ENCODE assay signal across 8 mouse cellular contexts in genomic region chr5:142387716-142388115, GRCm38 (mm10). TPM values are rescaled to one million over a fixed set of nuclear protein-coding genes. Genes with fewer than 3 reads are reported as not detected.
DNase-seq lines count a peak whose midpoint lies in the region; ATAC-seq and TF ChIP-seq lines count a peak whose summit lies in the region.

No protein-coding gene starts in this region.

- no peaks in the 10 kb centered on the region for H3K36me3 ChIP-seq in forebrain, postnatal 0 days (ENCODE audit: insufficient read depth)
- no peaks in the 10 kb centered on the region for H3K36me3 ChIP-seq in neural tube, embryonic 13.5 days

- no peak for DNase-seq in layer of hippocampus, adult 2 months (ENCODE audit: low spot score in 2 of 2)
- DNase-seq in layer of hippocampus, postnatal 14 days (ENCODE audit: low spot score in 2 of 2) = no peak
- peak; percentile 62 for DNase-seq in NIH3T3 (ENCODE audit: low read depth)
- DNase-seq in forebrain, postnatal 0 days = no peak
- DNase-seq in frontal cortex, postnatal 36 days (ENCODE audit: low spot score in 2 of 2) = no peak
- no peak for DNase-seq in adrenal gland, adult (ENCODE audit: inconsistent age in 2 of 2, low spot score in 1 of 2)
- no peak for DNase-seq in layer of hippocampus, adult 11-12 months (ENCODE audit: low spot score)

- 0 out of 2 replicates have a peak, but pooled peaks cover 8% of the 10 kb centered on the region for H3K4me1 ChIP-seq in forebrain, postnatal 0 days (ENCODE audit: insufficient read depth)
- peaks cover 46% of the 10 kb centered on the region for H3K4me1 ChIP-seq in neural tube, embryonic 13.5 days (replicated peaks)

- H3K9me3 ChIP-seq in forebrain, postnatal 0 days (ENCODE audit: low read length) = no peaks in the 10 kb centered on the region
- no peaks in the 10 kb centered on the region; the same call in 1 of the 2 replicates for H3K9me3 ChIP-seq in neural tube, embryonic 13.5 days

- 0 out of 2 replicates have a peak, but pooled peaks cover 4% of the 10 kb centered on the region for H3K27me3 ChIP-seq in forebrain, postnatal 0 days (ENCODE audit: insufficient read depth, low read length)
- H3K27me3 ChIP-seq in neural tube, embryonic 13.5 days = no peaks in the 10 kb centered on the region

- ATAC-seq in forebrain, postnatal 0 days = no peak
- ATAC-seq in neural tube, embryonic 13.5 days (ENCODE audit: low read depth) = no peak

- no peak overlapping the region for H3K4me3 ChIP-seq in layer of hippocampus, adult 2 months
- no peak overlapping the region for H3K4me3 ChIP-seq in forebrain, postnatal 0 days (ENCODE audit: low read depth, low read length)
- H3K4me3 ChIP-seq in neural tube, embryonic 13.5 days = no peak overlapping the region

- H3K4me2 ChIP-seq in forebrain, postnatal 0 days (ENCODE audit: low read depth) = no peak overlapping the region
- H3K4me2 ChIP-seq in neural tube, embryonic 13.5 days = no peak overlapping the region

- 0 out of 2 replicates have a peak overlapping the region, but pooled peaks have one; percentile 52 for H3K27ac ChIP-seq in layer of hippocampus, adult 2 months
- no peak overlapping the region for H3K27ac ChIP-seq in forebrain, postnatal 0 days (ENCODE audit: low read depth, low read length)
- H3K27ac ChIP-seq in neural tube, embryonic 13.5 days (replicated peaks) = peak overlapping the region; percentile 83

- H3K9ac ChIP-seq in forebrain, postnatal 0 days = no peak overlapping the region
- no peak overlapping the region for H3K9ac ChIP-seq in neural tube, embryonic 13.5 days

- TF ChIP-seq CTCF in layer of hippocampus, adult 2 months (conservative IDR thresholded peaks at IDR 0.05) = peak; percentile 74
- peak; percentile 71 for TF ChIP-seq CTCF in forebrain, postnatal 0 days (IDR thresholded peaks at IDR 0.05; ENCODE audit: low read depth)

- 73% methylated on average over 4 of the region's 4 CpGs for WGBS in forebrain, postnatal 0 days
- 72% methylated on average over 4 of the region's 4 CpGs for WGBS in neural tube, embryonic 13.5 days

RNA-seq across cellular contexts. Expression of gene Foxk1, which starts 13.6 kb away (rescaled TPM):
- 10 to 100 TPM; 53.0 to 60.3 TPM for total RNA-seq in layer of hippocampus, adult 2 months (2021)
- total RNA-seq in layer of hippocampus, postnatal 14 days (2021) = 10 to 100 TPM; 37.9 to 39.7 TPM
- total RNA-seq in forebrain, postnatal 0 days (2014; rRNA removed) = 13.8 and 19.0 TPM in 2 replicates
- polyA plus RNA-seq in forebrain, postnatal 0 days (2015; fragmentation: Nextera tagmentation; extraction: Ambion mirVana) = 3.2 and 5.0 TPM in 2 replicates
- polyA plus RNA-seq in neural tube, embryonic 13.5 days (2015; fragmentation: Nextera tagmentation; extraction: Ambion mirVana) = 5.6 and 7.2 TPM in 2 replicates
